Mouse (Mus musculus): ENCODE measurements around the gene Spata33.
"Not testable (repeated sequence)": the region's sequence is repeated elsewhere in the genome, so short reads cannot be mapped to it uniquely, and the experiment has no call there.

Gene Spata33

GRCm38 (mm10) chr8:123232553-123232952, 19.9 kb downstream of the Spata33 start:
- in situ Hi-C loops (cut with MboI, MseI): loop anchor here (25.0 kb wide), 1 partner anchor 355 kb away; no protein-coding TSS in a partner anchor

GRCm38 (mm10) chr8:123233300-123233699, 20.7 kb downstream of the Spata33 start:
- in situ Hi-C loops (cut with MboI, MseI): loop anchor here (25.0 kb wide), 1 partner anchor 354 kb away; no protein-coding TSS in a partner anchor

GRCm38 (mm10) chr8:123233760-123234159, 21.1 kb downstream of the Spata33 start:
- in situ Hi-C loops (cut with MboI, MseI): loop anchor here (25.0 kb wide), 1 partner anchor 354 kb away; no protein-coding TSS in a partner anchor

- in situ Hi-C loops (cut with MboI, MseI): loop anchor here (25.0 kb wide), 1 partner anchor 352 kb away; no protein-coding TSS in a partner anchor
Observed at GRCm38 (mm10) chr8:123234918-123235519, 22.4 kb downstream of the Spata33 start.

GRCm38 (mm10) chr8:123235520-123236497, 23.2 kb downstream of the Spata33 start, which contains the start of gene Spata2l:
Gene Spata2l (minus strand): TSS chr8:123236233.
- in situ Hi-C loops (cut with MboI, MseI): loop anchor here (25.0 kb wide), 1 partner anchor 351 kb away; no protein-coding TSS in a partner anchor

- in situ Hi-C loops (cut with MboI, MseI): loop anchor here (25.0 kb wide), 1 partner anchor 348 kb away; no protein-coding TSS in a partner anchor
Observed at GRCm38 (mm10) chr8:123239398-123239797, 26.8 kb downstream of the Spata33 start.

GRCm38 (mm10) chr8:123242107-123242923, 29.7 kb downstream of the Spata33 start:
- in situ Hi-C loops (cut with MboI, MseI): loop anchor here (25.0 kb wide), 1 partner anchor 345 kb away; no protein-coding TSS in a partner anchor

GRCm38 (mm10) chr8:123243053-123243452, 30.4 kb downstream of the Spata33 start:
- in situ Hi-C loops (cut with MboI, MseI): loop anchor here (25.0 kb wide), 1 partner anchor 344 kb away; no protein-coding TSS in a partner anchor

GRCm38 (mm10) chr8:123244382-123244781, 31.8 kb downstream of the Spata33 start:
- in situ Hi-C loops (cut with MboI, MseI): loop anchor here (25.0 kb wide), 1 partner anchor 343 kb away; no protein-coding TSS in a partner anchor

- in situ Hi-C loops (cut with MboI, MseI): loop anchor here (25.0 kb wide), 1 partner anchor 342 kb away; no protein-coding TSS in a partner anchor
Observed at GRCm38 (mm10) chr8:123245543-123245942, 32.9 kb downstream of the Spata33 start.

- in situ Hi-C loops (cut with MboI, MseI): loop anchor here (25.0 kb wide), 1 partner anchor 340 kb away; no protein-coding TSS in a partner anchor
Observed at GRCm38 (mm10) chr8:123247748-123248147, 35.1 kb downstream of the Spata33 start.

GRCm38 (mm10) chr8:123248596-123248995, 36.0 kb downstream of the Spata33 start:
- in situ Hi-C loops (cut with MboI, MseI): loop anchor here (25.0 kb wide), 1 partner anchor 339 kb away; no protein-coding TSS in a partner anchor

GRCm38 (mm10) chr8:123250940-123251339, 38.3 kb downstream of the Spata33 start:
- in situ Hi-C loops (cut with MboI, MseI): no loop called here

GRCm38 (mm10) chr8:123252925-123253324, 40.3 kb downstream of the Spata33 start:
- in situ Hi-C loops (cut with MboI, MseI): no loop called here

GRCm38 (mm10) chr8:123253451-123254098, 40.9 kb downstream of the Spata33 start:
- in situ Hi-C loops (cut with MboI, MseI): no loop called here

- in situ Hi-C loops (cut with MboI, MseI): no loop called here
Observed at GRCm38 (mm10) chr8:123254099-123254885, 41.7 kb downstream of the Spata33 start, which contains the start of the genes Zfp276 and Vps9d1. Gene Zfp276 (plus strand): TSS chr8:123254195. Gene Vps9d1 (minus strand): TSS chr8:123254348.

- in situ Hi-C loops (cut with MboI, MseI): no loop called here
Observed at GRCm38 (mm10) chr8:123255170-123255569, 42.5 kb downstream of the Spata33 start.

GRCm38 (mm10) chr8:123257114-123257513, 44.5 kb downstream of the Spata33 start:
- in situ Hi-C loops (cut with MboI, MseI): no loop called here

GRCm38 (mm10) chr8:123257593-123257992, 45.0 kb downstream of the Spata33 start:
- in situ Hi-C loops (cut with MboI, MseI): not testable (repeated sequence)
